Mouse (Mus musculus) granulocyte monocyte progenitor cell, adult 5-6 weeks (primary cell): Measurements from ENCODE around the gene Zfp385c. TPM values are rescaled to one million over a fixed set of nuclear protein-coding genes. Genes with fewer than 3 reads are reported as not detected.
"Not testable (repeated sequence)": the region's sequence is repeated elsewhere in the genome, so short reads cannot be mapped to it uniquely, and the experiment has no call there.

ENCODE experiments used
- ATAC-seq: replicated peaks from 2 replicates; pipeline ENCODE4 v1.8.0; 2016; ENCODE audit warnings: mild to moderate bottlenecking, moderate TSS enrichment, inconsistent platforms; ENCODE audit not compliant: poor library complexity, severe bottlenecking
- total RNA-seq, 2 experiments: library from RNA; stranded (forward) in 1 of 2; stranded (reverse) in 1 of 2; fragments of 200-712, 200-1000 nt in 1 of 2; fragments of >200 nt in 1 of 2; fragmentation: Nextera tagmentation in 1 of 2; gene quantifications; 2 replicates each; pipeline ENCODE4 v1.2.3; 2014 to 2017

Zfp385c gene
- total RNA-seq, 2 experiments from 2014 or later = not detected

- ATAC-seq = no peak
Measured at GRCm38 (mm10) chr11:100605451-100605850, 86.8 kb downstream of the Zfp385c start.

GRCm38 (mm10) chr11:100604321-100605005, 87.8 kb downstream of the Zfp385c start:
- no peak for ATAC-seq

DNA sequence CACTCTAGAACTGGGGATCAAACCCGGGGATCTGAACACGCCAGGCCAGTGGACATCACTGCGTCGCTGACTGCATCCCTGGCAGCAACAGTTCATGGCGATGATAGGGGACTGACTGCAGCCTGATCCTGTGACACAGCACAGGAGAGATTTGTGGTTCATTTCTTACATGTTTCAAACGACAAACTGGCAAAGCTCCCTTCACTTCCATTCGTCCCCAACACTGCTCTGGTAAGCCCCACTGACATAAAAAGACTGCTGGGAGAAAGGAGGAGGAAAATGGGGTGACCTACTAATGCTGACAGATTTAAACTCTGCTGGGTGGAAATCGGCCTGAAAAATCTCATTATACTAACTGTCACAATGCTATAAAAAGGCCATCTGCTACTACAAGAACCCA, 88.4 kb downstream of the Zfp385c start:
- ATAC-seq = no peak

GRCm38 (mm10) chr11:100603155-100603554, 89.1 kb downstream of the Zfp385c start:
- ATAC-seq = no peak

GRCm38 (mm10) chr11:100601372-100601771, 90.9 kb downstream of the Zfp385c start:
- no peak for ATAC-seq

GRCm38 (mm10) chr11:100598074-100598473, 94.2 kb downstream of the Zfp385c start:
- ATAC-seq = no peak

DNA sequence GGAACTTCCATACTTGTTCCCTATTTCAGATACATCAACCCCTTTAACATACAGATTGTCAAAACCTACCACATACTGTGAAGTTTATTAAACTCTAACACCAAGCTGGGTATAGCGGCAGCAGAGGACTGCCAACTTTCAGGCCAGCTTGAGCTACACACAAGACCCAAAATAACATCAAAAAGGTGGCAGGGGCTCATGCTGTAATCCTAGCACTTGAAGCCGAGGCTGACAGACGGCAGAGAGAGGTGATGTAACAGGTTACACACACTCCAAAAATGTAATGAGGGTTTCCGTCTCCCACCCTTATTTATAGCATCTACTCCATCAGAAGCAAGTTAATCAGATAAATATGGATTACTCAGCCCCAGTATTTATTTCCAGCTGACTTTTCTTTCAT, 96.7 kb downstream of the Zfp385c start:
- no peak for ATAC-seq

DNA sequence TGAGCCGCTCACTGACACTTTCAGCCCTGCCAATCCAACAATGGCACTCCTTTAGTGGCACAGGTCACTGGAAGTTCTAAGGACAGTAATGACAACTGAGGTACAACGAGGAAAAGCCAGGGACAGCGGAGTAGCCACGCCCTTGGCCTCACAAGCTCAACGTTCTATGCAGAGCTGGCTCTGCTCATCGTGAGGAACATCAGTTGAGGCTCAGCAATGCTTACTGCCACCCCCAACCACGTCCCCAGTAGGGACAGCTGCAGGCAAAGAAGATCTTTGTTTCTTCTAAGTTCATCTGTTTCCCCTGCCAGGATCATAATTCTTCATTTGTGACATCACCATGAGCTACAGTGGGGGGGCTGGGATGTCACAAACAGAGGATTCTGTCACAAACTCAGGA, 97.6 kb downstream of the Zfp385c start:
- ATAC-seq = no peak

DNA sequence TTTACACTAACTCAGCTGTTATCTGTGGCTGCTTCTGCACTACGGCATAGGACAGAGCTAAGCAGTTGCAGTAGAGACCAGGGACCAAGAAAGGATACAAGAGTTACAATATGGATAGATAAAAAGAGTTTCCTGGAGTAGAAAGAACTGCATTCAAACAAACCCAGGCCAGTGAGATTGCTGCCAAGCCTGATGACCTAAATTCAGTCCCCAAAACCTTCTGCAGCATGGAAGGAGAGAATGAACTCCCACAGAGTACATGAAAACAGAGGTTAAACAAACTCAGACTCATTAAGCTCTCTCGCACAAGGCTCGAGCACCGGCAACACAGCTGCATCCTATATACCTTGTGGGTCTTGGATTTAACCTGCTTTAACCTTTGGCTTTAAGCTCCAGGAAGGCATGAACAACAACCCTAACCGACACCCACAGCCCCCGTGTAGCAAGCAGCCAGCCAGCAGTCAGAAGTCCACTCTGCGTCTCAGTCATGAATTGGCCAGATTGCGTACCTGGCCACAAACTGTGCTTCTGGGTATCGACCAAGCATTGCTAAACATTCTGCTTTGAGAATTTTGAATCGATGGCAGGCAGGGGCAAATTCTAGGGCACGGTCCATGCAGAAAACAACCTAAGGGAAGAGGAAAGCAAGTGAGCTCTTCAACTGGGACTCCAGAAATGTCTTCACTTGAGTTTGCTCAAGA, 99.8 kb downstream of the Zfp385c start:
- no peak for ATAC-seq

DNA sequence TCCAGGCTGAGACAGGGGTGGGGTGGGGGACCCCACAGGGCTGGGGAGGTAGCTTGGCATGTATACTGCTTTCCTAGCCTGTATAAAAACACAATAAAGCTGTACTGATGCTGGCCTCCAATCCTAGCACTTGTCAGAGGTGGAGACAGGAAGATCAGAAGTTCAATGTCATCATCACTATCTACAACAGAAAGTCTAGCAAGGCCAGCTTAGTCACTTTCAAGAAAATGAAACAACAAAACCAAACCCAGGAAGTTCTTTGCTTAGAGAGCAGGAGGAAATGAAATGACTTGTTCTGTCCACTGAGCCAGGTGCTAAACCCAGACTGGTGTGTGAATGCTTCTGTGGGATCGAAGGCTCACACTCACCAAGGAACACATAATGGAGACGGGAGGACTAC, 103.8 kb downstream of the Zfp385c start:
- no peak for ATAC-seq

GRCm38 (mm10) chr11:100585148-100585547, 107.1 kb downstream of the Zfp385c start:
- no peak for ATAC-seq

- peak; percentile 88 for ATAC-seq
Measured at GRCm38 (mm10) chr11:100584561-100584961, 107.7 kb downstream of the Zfp385c start.

GRCm38 (mm10) chr11:100582836-100583235, 109.4 kb downstream of the Zfp385c start:
- ATAC-seq = peak; percentile 43; the same call in 1 of the 2 replicates

DNA sequence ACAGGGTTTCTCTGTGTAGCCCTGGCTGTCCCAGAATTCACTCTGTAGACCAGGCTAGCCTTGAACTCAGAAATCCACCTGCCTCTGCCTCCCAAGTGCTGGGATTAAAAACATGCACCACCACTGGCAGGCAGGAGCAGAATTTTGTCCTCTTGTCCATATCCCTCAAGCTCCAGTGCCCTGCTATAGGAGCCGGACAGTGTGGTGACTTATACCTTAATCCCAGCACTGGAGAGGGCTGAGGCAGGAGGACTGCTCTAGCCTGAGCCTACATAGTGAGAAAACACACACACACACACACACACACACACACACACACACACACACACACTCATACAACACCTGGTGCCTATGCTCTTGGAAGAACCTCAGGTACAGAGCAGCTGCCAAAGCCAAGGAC, 109.8 kb downstream of the Zfp385c start:
- ATAC-seq = not testable (repeated sequence)

- ATAC-seq = no peak
Measured at GRCm38 (mm10) chr11:100581756-100582155, 110.5 kb downstream of the Zfp385c start.

GRCm38 (mm10) chr11:100580275-100580674, 112.0 kb downstream of the Zfp385c start:
- ATAC-seq = no peak

DNA sequence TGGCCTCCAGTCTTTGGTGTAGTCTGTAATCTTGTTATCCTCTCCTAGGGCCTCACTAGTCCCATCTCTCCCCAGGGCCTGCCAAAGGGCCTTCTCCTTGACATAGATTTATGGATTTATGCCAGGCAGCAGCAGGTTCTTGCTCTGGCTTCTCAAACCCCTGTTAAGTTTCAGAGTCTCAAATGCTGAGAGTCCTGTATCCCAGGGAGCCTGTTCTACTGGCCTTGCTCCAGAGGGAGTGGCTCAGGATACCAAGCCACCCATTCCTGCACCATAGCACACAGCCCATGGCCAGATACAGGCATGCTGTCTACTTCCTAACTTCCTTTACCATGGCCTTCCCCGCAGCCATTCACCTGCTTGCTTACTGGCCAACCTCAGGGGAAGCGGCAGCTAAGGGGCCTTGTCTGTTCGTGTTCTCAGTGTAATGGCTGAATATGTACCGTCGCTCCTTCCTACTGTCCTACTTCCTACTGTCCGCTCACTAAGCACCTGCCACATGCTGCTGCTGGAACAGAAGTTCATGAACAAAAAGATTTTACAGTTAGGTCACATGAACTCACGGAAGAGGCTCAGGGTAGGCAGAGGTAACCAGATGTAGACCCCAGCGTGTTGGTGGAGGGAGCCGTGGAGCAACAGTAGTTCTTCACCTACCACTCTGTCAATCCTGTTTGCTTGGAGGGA, 113.0 kb downstream of the Zfp385c start:
- no peak for ATAC-seq

GRCm38 (mm10) chr11:100577852-100578599, 114.2 kb downstream of the Zfp385c start:
- ATAC-seq = no peak
